Mouse (Mus musculus): ENCODE data around the gene Rnf215.
"Not testable (repeated sequence)": the region's sequence is repeated elsewhere in the genome, so short reads cannot be mapped to it uniquely, and the experiment has no call there.

The Rnf215 gene

GRCm38 (mm10) chr11:4148120-4148519 is 13.1 kb downstream of the Rnf215 start:
- no peak for DNase-seq (ENCODE audit: low spot score)

GRCm38 (mm10) chr11:4148536-4149156 is 13.6 kb downstream of the Rnf215 start:
- no peak for DNase-seq (ENCODE audit: low spot score)

- no peak for DNase-seq (ENCODE audit: low spot score)
These were observed 14.9 kb downstream of the Rnf215 start for GRCm38 (mm10) chr11:4149886-4150285.

GRCm38 (mm10) chr11:4153694-4154093 is 18.7 kb downstream of the Rnf215 start:
- no peak for DNase-seq (ENCODE audit: low spot score)

GRCm38 (mm10) chr11:4155641-4156040 is 20.6 kb downstream of the Rnf215 start:
- DNase-seq (ENCODE audit: low spot score): no peak

GRCm38 (mm10) chr11:4158676-4159075 is 23.7 kb downstream of the Rnf215 start:
- no peak for DNase-seq (ENCODE audit: low spot score)

GRCm38 (mm10) chr11:4159808-4160708 is 25.1 kb downstream of the Rnf215 start, which contains the start of the genes Ccdc157 and Sf3a1:
Gene Ccdc157, minus strand, starts transcription at chr11:4160293.
Gene Sf3a1, plus strand, starts transcription at chr11:4160350.
- DNase-seq (ENCODE audit: low spot score): peak; percentile 85

- DNase-seq (ENCODE audit: low spot score): no peak
These were observed 25.9 kb downstream of the Rnf215 start for GRCm38 (mm10) chr11:4160758-4161480.

- DNase-seq (ENCODE audit: low spot score): no peak
These were observed 29.7 kb downstream of the Rnf215 start for GRCm38 (mm10) chr11:4164701-4165100.

- DNase-seq (ENCODE audit: low spot score): no peak
These were observed 31.6 kb downstream of the Rnf215 start for GRCm38 (mm10) chr11:4166467-4167090.

GRCm38 (mm10) chr11:4174586-4174985 is 39.6 kb downstream of the Rnf215 start:
- no peak for DNase-seq (ENCODE audit: low spot score)

- DNase-seq (ENCODE audit: low spot score): no peak
These were observed 42.7 kb downstream of the Rnf215 start for GRCm38 (mm10) chr11:4177716-4178115.

- no peak for DNase-seq (ENCODE audit: low spot score)
These were observed 47.1 kb downstream of the Rnf215 start for GRCm38 (mm10) chr11:4182061-4182460.

- no peak for DNase-seq (ENCODE audit: low spot score)
These were observed 48.5 kb downstream of the Rnf215 start for GRCm38 (mm10) chr11:4183511-4183910.

- no peak for DNase-seq (ENCODE audit: low spot score)
These were observed 49.4 kb downstream of the Rnf215 start for GRCm38 (mm10) chr11:4184251-4184952.

- not testable (repeated sequence) for DNase-seq (ENCODE audit: low spot score)
These were observed 50.5 kb downstream of the Rnf215 start for GRCm38 (mm10) chr11:4185480-4185879.

- DNase-seq (ENCODE audit: low spot score): peak; percentile 90
These were observed 51.7 kb downstream of the Rnf215 start, which contains the start of gene Tbc1d10a for GRCm38 (mm10) chr11:4186486-4187317. Gene Tbc1d10a, plus strand, starts transcription at chr11:4186789.

- no peak for DNase-seq (ENCODE audit: low spot score)
These were observed 52.3 kb downstream of the Rnf215 start for GRCm38 (mm10) chr11:4187318-4187700.

GRCm38 (mm10) chr11:4189182-4189581 is 54.2 kb downstream of the Rnf215 start:
- DNase-seq (ENCODE audit: low spot score): no peak

GRCm38 (mm10) chr11:4190677-4191076 is 55.7 kb downstream of the Rnf215 start:
- no peak for DNase-seq (ENCODE audit: low spot score)

Data from layer of hippocampus, adult 9-10 months (tissue).